ENCODE assay signal across 24 mouse cellular contexts in the genomic region with DNA sequence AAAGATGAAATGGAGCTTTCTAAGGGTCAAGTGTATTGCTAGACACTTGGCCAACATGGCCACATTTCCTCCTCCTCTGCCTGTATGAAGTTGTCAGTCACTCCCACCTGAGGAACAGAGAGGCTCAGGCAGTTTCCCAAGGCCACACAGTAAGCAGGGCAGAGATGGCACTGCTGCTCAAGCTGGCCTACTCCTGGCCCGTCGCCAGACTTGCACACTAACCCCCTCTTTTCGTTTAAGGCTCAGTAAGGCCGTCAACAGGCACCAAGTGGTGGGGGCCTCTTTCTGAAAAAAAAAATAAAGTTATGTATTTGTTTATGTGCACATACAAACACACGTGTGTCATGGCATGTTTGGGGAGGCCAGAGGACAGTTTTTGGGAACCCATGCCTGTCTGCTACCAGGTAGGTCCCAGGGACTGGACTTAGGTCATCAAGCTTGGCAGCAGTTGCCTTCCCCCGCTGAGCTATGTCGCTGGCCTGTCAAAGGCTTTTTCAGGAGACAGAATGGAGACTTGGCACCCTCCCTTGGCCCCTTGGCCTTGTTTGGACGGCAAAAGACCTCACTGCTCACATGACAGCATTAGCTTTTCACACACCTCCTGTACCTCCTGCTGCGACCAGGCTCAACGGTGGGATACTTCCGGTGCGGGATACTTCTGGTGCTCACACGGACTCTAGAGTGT. TPM values are rescaled to one million over a fixed set of nuclear protein-coding genes. Genes with fewer than 3 reads are reported as not detected.
DNase-seq lines count a peak whose midpoint lies in the region; ATAC-seq lines count a peak whose summit lies in the region.
"Had no signal": no experiment of that assay in that cellular context is flagged by ENCODE, and none has a peak within 500 bp of the region (broad histone marks: within the 10 kb centered on the region; RNA-seq: fewer than 3 reads in every experiment).

No protein-coding gene starts in this region.

- H3K27me3 ChIP-seq in forebrain, embryonic 10.5 days (ENCODE audit: poor library complexity, severe bottlenecking) = peaks cover 16% of the 10 kb centered on the region
- no peaks in the 10 kb centered on the region for H3K27me3 ChIP-seq in forebrain, embryonic 14.5 days (replicated peaks; ENCODE audit: control insufficient read depth, insufficient read depth, low read length)
- H3K27me3 ChIP-seq: Patski had no signal

- H3K4me3 ChIP-seq in forebrain, embryonic 10.5 days = no peak overlapping the region
- H3K4me3 ChIP-seq in forebrain, embryonic 14.5 days (ENCODE audit: low read depth, low read length) = no peak overlapping the region
- H3K4me3 ChIP-seq: heart, embryonic 10.5 days; kidney, embryonic 15.5 days; liver, embryonic 12.5 days; midbrain, embryonic 12.5 days had no signal

- H3K9me3 ChIP-seq in forebrain, embryonic 10.5 days = no peaks in the 10 kb centered on the region
- H3K9me3 ChIP-seq in forebrain, embryonic 14.5 days (replicated peaks; ENCODE audit: control insufficient read depth, low read length) = no peaks in the 10 kb centered on the region
- H3K9me3 ChIP-seq: heart, embryonic 10.5 days; kidney, embryonic 15.5 days; liver, embryonic 12.5 days; midbrain, embryonic 12.5 days had no signal

- DNase-seq in adrenal gland, postnatal 10 days = peak; percentile 18
- no peak for DNase-seq in adrenal gland, adult 18-20 months (ENCODE audit: low spot score in 2 of 2)
- no peak for DNase-seq in forebrain, embryonic 10.5 days (ENCODE audit: extremely low spot score, low spot score)
- no peak for DNase-seq in forebrain, embryonic 14.5 days (ENCODE audit: low spot score)
- DNase-seq in left cerebral cortex, postnatal 4 days = peak; percentile 59
- DNase-seq in left cerebral cortex, adult 18-20 months (ENCODE audit: low spot score in 2 of 2) = no peak
- peak; percentile 13 for DNase-seq in adipocyte (ENCODE audit: low spot score)
- DNase-seq in frontal cortex, postnatal 25 days (ENCODE audit: low spot score in 2 of 2) = no peak
- DNase-seq: gastrocnemius, postnatal 14 days; heart, postnatal 36 days; layer of hippocampus, postnatal 36 days; lung, embryonic 14.5 days; right cerebral cortex, adult 18-20 months had no signal

- peaks cover 63% of the 10 kb centered on the region for H3K4me1 ChIP-seq in forebrain, embryonic 10.5 days
- H3K4me1 ChIP-seq in forebrain, embryonic 14.5 days (ENCODE audit: control insufficient read depth, insufficient read depth, low read length) = no peaks in the 10 kb centered on the region; the same call in 1 of the 2 replicates
- H3K4me1 ChIP-seq: liver, embryonic 12.5 days had no signal

- WGBS in forebrain, embryonic 10.5 days = 84% methylated on average over 13 of the region's 13 CpGs
- 63% methylated on average over 13 of the region's 13 CpGs for WGBS in forebrain, embryonic 14.5 days

- no peak for ATAC-seq in forebrain, embryonic 14.5 days
- ATAC-seq: liver, embryonic 12.5 days; Patski had no signal

- no peak overlapping the region for H3K4me2 ChIP-seq in forebrain, embryonic 14.5 days (ENCODE audit: low read length)
- H3K4me2 ChIP-seq: kidney, embryonic 15.5 days; liver, embryonic 12.5 days; lung, embryonic 14.5 days; midbrain, embryonic 12.5 days had no signal

- intact Hi-C loops in left cerebral cortex, postnatal 4 days (cut with DNase I) = no loop called here

- H3K36me3 ChIP-seq in forebrain, embryonic 10.5 days (replicated peaks) = no peaks in the 10 kb centered on the region
- H3K36me3 ChIP-seq in forebrain, embryonic 14.5 days (ENCODE audit: control insufficient read depth, insufficient read depth, low read length) = no peaks in the 10 kb centered on the region
- H3K36me3 ChIP-seq: heart, embryonic 10.5 days; kidney, embryonic 15.5 days; liver, embryonic 12.5 days; midbrain, embryonic 12.5 days had no signal

- H3K27ac ChIP-seq in forebrain, embryonic 10.5 days = 0 out of 2 replicates have a peak overlapping the region, but pooled peaks have one; percentile 16
- no peak overlapping the region for H3K27ac ChIP-seq in forebrain, embryonic 14.5 days (ENCODE audit: low read depth, low read length)
- H3K27ac ChIP-seq: heart, embryonic 10.5 days; kidney, embryonic 15.5 days; liver, embryonic 12.5 days; macrophage; midbrain, embryonic 12.5 days had no signal

- H3K9ac ChIP-seq in forebrain, embryonic 14.5 days (ENCODE audit: low read length) = no peak overlapping the region
- H3K9ac ChIP-seq: kidney, embryonic 15.5 days; liver, embryonic 12.5 days; lung, embryonic 14.5 days; midbrain, embryonic 12.5 days had no signal

RNA-seq across cellular contexts. Expression of a gene that starts 16.6 kb away (rescaled TPM):
- not detected for total RNA-seq in adrenal gland, postnatal 10 days (2021)
- total RNA-seq in adrenal gland, adult 18-20 months (2021) = not detected
- polyA plus RNA-seq in forebrain, embryonic 10.5 days (2016; fragmentation: Nextera tagmentation; extraction: Ambion mirVana) = not detected in 2 replicates
- polyA plus RNA-seq in forebrain, embryonic 14.5 days (2014; fragmentation: Nextera tagmentation; extraction: Ambion mirVana) = 0.22 TPM in 1 of 2 replicates, not detected in the other
- not detected for total RNA-seq in left cerebral cortex, postnatal 4 days (2021)
- not detected for total RNA-seq in left cerebral cortex, adult 18-20 months (2021)
- total RNA-seq: gastrocnemius, postnatal 14 days; heart, postnatal 36 days; layer of hippocampus, adult 18-20 months; layer of hippocampus, postnatal 36 days; left cerebral cortex, postnatal 36 days had no signal
- polyA plus RNA-seq: activated CD4-positive, CD25-positive, alpha-beta regulatory T cell, adult 4 months; embryonic facial prominence, embryonic 14.5 days; heart, embryonic 10.5 days; kidney, embryonic 15.5 days; liver, embryonic 12.5 days; lung, embryonic 14.5 days; macrophage; midbrain, embryonic 12.5 days; Patski; small intestine, adult 2 months had no signal

RNA-seq across cellular contexts. Expression of a gene that starts 49.7 kb away (rescaled TPM):
- total RNA-seq in adrenal gland, postnatal 10 days (2021) = 10 to 100 TPM in 1 of 2 experiments, 1 to 10 TPM in 1; 8.8 to 11.1 TPM
- total RNA-seq in adrenal gland, adult 18-20 months (2021) = 1 to 10 TPM; 1.6 to 1.9 TPM
- polyA plus RNA-seq in forebrain, embryonic 10.5 days (2016; fragmentation: Nextera tagmentation; extraction: Ambion mirVana) = 63.7 and 65.1 TPM in 2 replicates
- 8.4 and 10.5 TPM in 2 replicates for polyA plus RNA-seq in forebrain, embryonic 14.5 days (2014; fragmentation: Nextera tagmentation; extraction: Ambion mirVana)
- 1 to 10 TPM; 4.3 to 5.7 TPM for total RNA-seq in left cerebral cortex, postnatal 4 days (2021)
- 1 to 10 TPM in 1 of 2 experiments, under 1 TPM in 1; 0.59 to 2.2 TPM for total RNA-seq in left cerebral cortex, adult 18-20 months (2021)

Comparison
In these comparisons a context has a peak if more than half of its experiments do, and no peak if none do; other contexts are left out.
1. DNase-seq: peak in adrenal gland, postnatal 10 days (single experiment), left cerebral cortex, postnatal 4 days (single experiment) and adipocyte (single experiment); none in adrenal gland, adult 18-20 months (0 of 2), forebrain, embryonic 10.5 days (single experiment), forebrain, embryonic 14.5 days (single experiment), left cerebral cortex, adult 18-20 months (0 of 2) and frontal cortex, postnatal 25 days (0 of 2).